Mouse (Mus musculus) G1E (cell line): ENCODE measurements around the gene Slc35b2.

Source experiments
- CTCF ChIP-seq: IDR thresholded peaks from 2 replicates; pipeline ENCODE4 v1.5.1; 2012; ENCODE audit warnings: low read depth, low read length, inconsistent platforms, mixed read lengths
- GATA1 ChIP-seq: IDR thresholded peaks from 2 replicates; pipeline ENCODE4 v1.6.1; 2012; ENCODE audit warnings: borderline replicate concordance, low read length, inconsistent platforms, mixed read lengths
- GATA2 ChIP-seq: IDR thresholded peaks from 2 replicates; pipeline ENCODE4 v1.6.1; 2012; ENCODE audit warnings: low read depth, low read length, inconsistent platforms, borderline replicate concordance
- TAL1 ChIP-seq: conservative IDR thresholded peaks from 2 replicates; pipeline ENCODE4 v1.6.1; 2012; ENCODE audit warnings: low read depth, low read length, inconsistent platforms, mixed read lengths

DNA sequence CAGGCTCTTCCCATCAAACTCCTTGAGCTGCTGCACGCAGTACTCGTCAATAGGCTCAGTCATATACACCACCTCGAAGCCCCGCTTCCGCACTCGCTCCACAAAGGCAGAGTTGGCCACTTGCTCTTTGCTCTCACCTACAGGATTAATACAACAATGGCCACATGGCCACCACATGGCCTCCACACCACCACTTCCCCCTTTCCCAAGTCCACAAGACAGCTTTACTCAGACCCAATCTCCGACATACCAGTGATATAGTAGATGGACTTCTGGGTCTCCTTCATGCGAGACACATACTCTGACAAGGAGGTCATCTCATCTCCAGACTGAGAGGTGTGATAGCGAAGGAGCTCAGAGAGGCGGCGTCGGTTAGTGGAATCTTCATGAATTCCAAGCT lies 5.3 kb downstream of the Slc35b2 start:
- TF ChIP-seq CTCF (peak; percentile 2; the same call in 1 of the 2 replicates), GATA2 (no peak), GATA1 (no peak), TAL1 (no peak)
